In the genomic region with DNA sequence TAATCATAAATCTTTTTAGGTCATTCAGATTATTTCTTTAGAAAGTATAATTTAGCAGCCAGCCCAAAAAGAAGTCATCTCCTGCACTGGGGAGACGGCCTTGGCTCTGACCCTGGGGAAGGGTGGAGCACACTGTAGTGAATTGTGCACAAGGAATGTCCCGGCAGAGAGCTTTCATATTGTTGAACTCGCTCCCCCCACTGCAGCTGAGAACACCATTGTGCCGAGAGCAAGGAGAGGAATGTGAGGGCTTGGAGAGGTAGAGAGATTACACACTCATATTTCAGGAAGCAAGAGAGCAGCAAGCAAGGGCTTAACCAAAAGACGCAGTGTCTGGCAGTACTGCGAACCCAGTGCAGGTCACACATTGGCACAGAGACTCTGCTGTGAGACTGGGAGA, we compare ENCODE assay signal across 8 mouse cellular contexts.
A peak's percentile ranks its signal among the peaks of the same experiment; 100 is the strongest.
DNase-seq lines count a peak whose midpoint lies in the region; ATAC-seq lines count a peak whose summit lies in the region.

No protein-coding gene starts in this region.

- no peaks in the 10 kb centered on the region for H3K27me3 ChIP-seq in stomach, embryonic 14.5 days (ENCODE audit: control insufficient read depth, insufficient read depth, low read length)

- peaks cover 22% of the 10 kb centered on the region for H3K4me1 ChIP-seq in stomach, embryonic 14.5 days (ENCODE audit: control insufficient read depth, insufficient read depth, low read length)

- ATAC-seq in stomach, embryonic 14.5 days (ENCODE audit: insufficient number of reproducible peaks, insufficient read depth, low FRiP score, low read depth): 0 out of 2 replicates have a peak, but pooled peaks have one; percentile 28

- H3K4me2 ChIP-seq in stomach, embryonic 14.5 days (replicated peaks; ENCODE audit: low read depth, low read length): no peak overlapping the region

- 17% methylated on average over 6 of the region's 6 CpGs for WGBS in stomach, embryonic 14.5 days

- no peak overlapping the region for H3K9ac ChIP-seq in stomach, embryonic 14.5 days (replicated peaks; ENCODE audit: low read depth, low read length)

- H3K27ac ChIP-seq in stomach, embryonic 14.5 days (ENCODE audit: low read length): peak overlapping the region; percentile 74

- peaks cover 6% of the 10 kb centered on the region; the same call in 1 of the 2 replicates for H3K9me3 ChIP-seq in stomach, embryonic 14.5 days (ENCODE audit: control insufficient read depth, low read depth, low read length)

- DNase-seq in 3T3-L1 (ENCODE audit: low read depth, low spot score) (peak; percentile 73), MN1 (ENCODE audit: low spot score) (no peak), adipocyte (ENCODE audit: low spot score) (no peak)
- peak; percentile 76 for DNase-seq in adrenal gland, postnatal 10 days
- DNase-seq in heart, adult 9 months (ENCODE audit: low spot score in 2 of 2): peak; percentile 70 to 73
- DNase-seq in kidney, postnatal 36 days: peak; percentile 66 to 71
- DNase-seq in B cell, adult 2 months: no peak

- H3K36me3 ChIP-seq in stomach, embryonic 14.5 days (ENCODE audit: control insufficient read depth, insufficient read depth, low read length): no peaks in the 10 kb centered on the region

- H3K4me3 ChIP-seq in stomach, embryonic 14.5 days (ENCODE audit: low read depth, low read length): no peak overlapping the region

Comparison
In these comparisons a context has a peak if more than half of its experiments do, and no peak if none do; other contexts are left out.
1. DNase-seq: peak in 3T3-L1 (single experiment), adrenal gland, postnatal 10 days (single experiment), heart, adult 9 months (2 of 2) and kidney, postnatal 36 days (2 of 2); none in MN1 (single experiment), B cell, adult 2 months (0 of 2) and adipocyte (single experiment).